Mouse (Mus musculus): ENCODE results near the gene Ubl7. TPM values are rescaled to one million over a fixed set of nuclear protein-coding genes. Genes with fewer than 3 reads are reported as not detected.
A peak's percentile ranks its signal among the peaks of the same experiment; 100 is the strongest.

The Ubl7 gene
- polyA plus RNA-seq, 1 experiment from 2014 or later = 91.4 TPM

GRCm38 (mm10) chr9:57939431-57940348 lies 28.9 kb downstream of the Ubl7 start, which contains the start of gene Sema7a:
Gene Sema7a (plus strand): TSS chr9:57940112.
- Histone ChIP-seq H3K36me3 (ENCODE audit: control insufficient read depth, insufficient read depth, low read length) (no peaks in the 10 kb centered on the region), H3K9me3 (ENCODE audit: control insufficient read depth, low read length) (no peaks in the 10 kb centered on the region), H3K9ac (ENCODE audit: low read length) (peak within 1 kb of the TSS; percentile 48), H3K4me2 (ENCODE audit: low read length) (peak within 1 kb of the TSS; percentile 98), H3K4me1 (replicated peaks; ENCODE audit: control insufficient read depth, insufficient read depth, low read length) (0 out of 2 replicates have a peak, but pooled peaks cover 8% of the 10 kb centered on the region), H3K27ac (ENCODE audit: low read depth) (no peak within 1 kb of the TSS), H3K27me3 (replicated peaks; ENCODE audit: control insufficient read depth, insufficient read depth, low read length) (peaks cover 55% of the 10 kb centered on the region), H3K4me3 (ENCODE audit: low read depth, low read length) (peak within 1 kb of the TSS; percentile 66)
- 4% methylated on average over 33 of the region's 60 CpGs for WGBS
- ATAC-seq (replicated peaks; ENCODE audit: low FRiP score, low TSS enrichment, low read depth) (peak; percentile 81), DNase-seq (ENCODE audit: low spot score) (peak; percentile 84)

- no peak overlapping the region for H3K27ac ChIP-seq (ENCODE audit: low read depth)
- WGBS = under 1% methylated on average over 40 of the region's 44 CpGs
- H3K36me3 ChIP-seq (ENCODE audit: control insufficient read depth, insufficient read depth, low read length) = no peaks in the 10 kb centered on the region
- 0 out of 2 replicates have a peak, but pooled peaks cover 8% of the 10 kb centered on the region for H3K4me1 ChIP-seq (replicated peaks; ENCODE audit: control insufficient read depth, insufficient read depth, low read length)
- H3K4me3 ChIP-seq (ENCODE audit: low read depth, low read length) = peak overlapping the region; percentile 66
- ATAC-seq (replicated peaks; ENCODE audit: low FRiP score, low TSS enrichment, low read depth) = peak; percentile 63
- peak overlapping the region; percentile 98 for H3K4me2 ChIP-seq (ENCODE audit: low read length)
- H3K9ac ChIP-seq (ENCODE audit: low read length) = peak overlapping the region; percentile 48
- H3K9me3 ChIP-seq (ENCODE audit: control insufficient read depth, low read length) = no peaks in the 10 kb centered on the region
- H3K27me3 ChIP-seq (replicated peaks; ENCODE audit: control insufficient read depth, insufficient read depth, low read length) = peaks cover 55% of the 10 kb centered on the region
- DNase-seq (ENCODE audit: low spot score) = peak; percentile 77
These were observed 29.6 kb downstream of the Ubl7 start for GRCm38 (mm10) chr9:57940349-57940794.

GRCm38 (mm10) chr9:57940861-57941638 lies 30.3 kb downstream of the Ubl7 start:
- Histone ChIP-seq H3K27me3 (replicated peaks; ENCODE audit: control insufficient read depth, insufficient read depth, low read length) (peaks cover 55% of the 10 kb centered on the region), H3K36me3 (ENCODE audit: control insufficient read depth, insufficient read depth, low read length) (no peaks in the 10 kb centered on the region), H3K4me1 (replicated peaks; ENCODE audit: control insufficient read depth, insufficient read depth, low read length) (0 out of 2 replicates have a peak, but pooled peaks cover 12% of the 10 kb centered on the region), H3K27ac (ENCODE audit: low read depth) (no peak overlapping the region), H3K4me2 (ENCODE audit: low read length) (peak overlapping the region; percentile 98), H3K4me3 (ENCODE audit: low read depth, low read length) (peak overlapping the region; percentile 66), H3K9me3 (ENCODE audit: control insufficient read depth, low read length) (no peaks in the 10 kb centered on the region), H3K9ac (ENCODE audit: low read length) (peak overlapping the region; percentile 48; the same call in 1 of the 2 replicates)
- no peak for DNase-seq (ENCODE audit: low spot score)
- WGBS = 6% methylated on average over 28 of the region's 28 CpGs
- 0 out of 2 replicates have a peak, but pooled peaks have one; percentile 6 for ATAC-seq (replicated peaks; ENCODE audit: low FRiP score, low TSS enrichment, low read depth)

- Histone ChIP-seq H3K4me3 (ENCODE audit: low read depth, low read length) (no peak overlapping the region), H3K4me2 (ENCODE audit: low read length) (no peak overlapping the region)
These were observed 31.3 kb downstream of the Ubl7 start for GRCm38 (mm10) chr9:57942039-57942438.

GRCm38 (mm10) chr9:57943067-57943466 lies 32.3 kb downstream of the Ubl7 start:
- Histone ChIP-seq H3K4me3 (ENCODE audit: low read depth, low read length) (no peak overlapping the region), H3K4me1 (replicated peaks; ENCODE audit: control insufficient read depth, insufficient read depth, low read length) (0 out of 2 replicates have a peak, but pooled peaks cover 12% of the 10 kb centered on the region), H3K27me3 (replicated peaks; ENCODE audit: control insufficient read depth, insufficient read depth, low read length) (peaks cover 54% of the 10 kb centered on the region), H3K27ac (ENCODE audit: low read depth) (no peak overlapping the region), H3K4me2 (ENCODE audit: low read length) (no peak overlapping the region), H3K36me3 (ENCODE audit: control insufficient read depth, insufficient read depth, low read length) (no peaks in the 10 kb centered on the region), H3K9me3 (ENCODE audit: control insufficient read depth, low read length) (no peaks in the 10 kb centered on the region), H3K9ac (ENCODE audit: low read length) (no peak overlapping the region)
- WGBS = 28% methylated on average over 2 of the region's 2 CpGs
- ATAC-seq (replicated peaks; ENCODE audit: low FRiP score, low TSS enrichment, low read depth) = no peak
- DNase-seq (ENCODE audit: low spot score) = no peak

More at GRCm38 (mm10) chr9:57942039-57942438, 31.3 kb downstream of the Ubl7 start:
- DNase-seq (ENCODE audit: low spot score) (no peak), ATAC-seq (replicated peaks; ENCODE audit: low FRiP score, low TSS enrichment, low read depth) (no peak)
- WGBS = 58% methylated on average over 2 of the region's 2 CpGs
- Histone ChIP-seq H3K4me1 (replicated peaks; ENCODE audit: control insufficient read depth, insufficient read depth, low read length) (0 out of 2 replicates have a peak, but pooled peaks cover 12% of the 10 kb centered on the region), H3K9ac (ENCODE audit: low read length) (no peak overlapping the region), H3K27ac (ENCODE audit: low read depth) (no peak overlapping the region), H3K9me3 (ENCODE audit: control insufficient read depth, low read length) (no peaks in the 10 kb centered on the region), H3K36me3 (ENCODE audit: control insufficient read depth, insufficient read depth, low read length) (no peaks in the 10 kb centered on the region), H3K27me3 (replicated peaks; ENCODE audit: control insufficient read depth, insufficient read depth, low read length) (peaks cover 58% of the 10 kb centered on the region)

- DNase-seq (ENCODE audit: low spot score) (peak; percentile 79), ATAC-seq (replicated peaks; ENCODE audit: low FRiP score, low TSS enrichment, low read depth) (no peak)
- Histone ChIP-seq H3K36me3 (ENCODE audit: control insufficient read depth, insufficient read depth, low read length) (no peaks in the 10 kb centered on the region), H3K9ac (ENCODE audit: low read length) (no peak overlapping the region), H3K4me3 (ENCODE audit: low read depth, low read length) (no peak overlapping the region), H3K4me2 (ENCODE audit: low read length) (no peak overlapping the region), H3K27me3 (replicated peaks; ENCODE audit: control insufficient read depth, insufficient read depth, low read length) (peaks cover 39% of the 10 kb centered on the region), H3K4me1 (replicated peaks; ENCODE audit: control insufficient read depth, insufficient read depth, low read length) (0 out of 2 replicates have a peak, but pooled peaks cover 9% of the 10 kb centered on the region), H3K27ac (ENCODE audit: low read depth) (no peak overlapping the region), H3K9me3 (ENCODE audit: control insufficient read depth, low read length) (no peaks in the 10 kb centered on the region)
- WGBS = 21% methylated on average over 5 of the region's 5 CpGs
These were observed 33.8 kb downstream of the Ubl7 start for GRCm38 (mm10) chr9:57944572-57944971.

- DNase-seq (ENCODE audit: low spot score) = no peak
- 82% methylated on average over 8 of the region's 8 CpGs for WGBS
- peaks cover 6% of the 10 kb centered on the region; the same call in 1 of the 2 replicates for H3K4me1 ChIP-seq (replicated peaks; ENCODE audit: control insufficient read depth, insufficient read depth, low read length)
- H3K4me3 ChIP-seq (ENCODE audit: low read depth, low read length) = no peak overlapping the region
- no peak for ATAC-seq (replicated peaks; ENCODE audit: low FRiP score, low TSS enrichment, low read depth)
- H3K4me2 ChIP-seq (ENCODE audit: low read length) = no peak overlapping the region
- peaks cover 28% of the 10 kb centered on the region for H3K27me3 ChIP-seq (replicated peaks; ENCODE audit: control insufficient read depth, insufficient read depth, low read length)
- H3K9ac ChIP-seq (ENCODE audit: low read length) = no peak overlapping the region
- no peak overlapping the region for H3K27ac ChIP-seq (ENCODE audit: low read depth)
- H3K36me3 ChIP-seq (ENCODE audit: control insufficient read depth, insufficient read depth, low read length) = no peaks in the 10 kb centered on the region
- H3K9me3 ChIP-seq (ENCODE audit: control insufficient read depth, low read length) = no peaks in the 10 kb centered on the region
These were observed 35.2 kb downstream of the Ubl7 start for GRCm38 (mm10) chr9:57945771-57946616.

Data from intestine, embryonic 14.5 days (tissue).